Mouse (Mus musculus) heart, adult 2 months (tissue): ENCODE data around the gene Gm37596.
"Not testable (repeated sequence)": the region's sequence is repeated elsewhere in the genome, so short reads cannot be mapped to it uniquely, and the experiment has no call there.

Source experiments
- CTCF ChIP-seq: fragments of 200-600 bp; IDR thresholded peaks from 2 replicates; pipeline ENCODE4 v1.8.1; 2022; ENCODE audit warnings: antibody characterized with exemption, mild to moderate bottlenecking, moderate library complexity
- EP300 ChIP-seq: fragments of 200-500 bp; IDR thresholded peaks from 2 replicates; pipeline ENCODE4 v1.6.1; 2011; ENCODE audit warnings: low read depth, low read length, control low read depth; ENCODE audit not compliant: insufficient read depth
- POLR2A ChIP-seq: fragments of 200-500 bp; IDR thresholded peaks from 2 replicates; pipeline ENCODE4 v1.6.1; 2011; ENCODE audit warnings: mild to moderate bottlenecking, low read depth, low read length, control low read depth; ENCODE audit not compliant: insufficient read depth

- not testable (repeated sequence) for TF ChIP-seq POLR2A, EP300, CTCF
Observed at GRCm38 (mm10) chr3:93708969-93709637, 16.2 kb upstream of the Gm37596 start.
